Mouse (Mus musculus) cerebellum, adult 2 months (tissue): Measurements from ENCODE around the gene Tprg. TPM values are rescaled to one million over a fixed set of nuclear protein-coding genes. Genes with fewer than 3 reads are reported as not detected.

Source experiments
- DNase-seq, 2 experiments: peaks; one replicate each; pipeline ENCODE4 v3.0.0; 2021
- H3K27ac ChIP-seq: fragments of 200-500 bp; 2 replicates; pipeline ENCODE4 v1.5.1; 2012; ENCODE audit warnings: low read length, control low read depth, inconsistent platforms; ENCODE audit not compliant: insufficient read depth
- H3K27me3 ChIP-seq: fragments of 200-500 bp; 2 replicates; pipeline ENCODE4 v1.6.1; 2012; ENCODE audit warnings: inconsistent platforms, mild to moderate bottlenecking, low read length, moderate library complexity; ENCODE audit not compliant: control insufficient read depth, insufficient read depth
- H3K4me1 ChIP-seq: fragments of 200-500 bp; 2 replicates; pipeline ENCODE4 v1.6.1; 2011; ENCODE audit warnings: low read length; ENCODE audit not compliant: control insufficient read depth, insufficient read depth
- H3K4me3 ChIP-seq: fragments of 200-500 bp; replicated peaks from 2 replicates; pipeline ENCODE3; 2011; ENCODE audit warnings: mild to moderate bottlenecking, low read depth, low read length, control low read depth; ENCODE audit not compliant: insufficient read depth
- CTCF ChIP-seq: fragments of 200-500 bp; IDR thresholded peaks from 2 replicates; pipeline ENCODE4 v1.5.1; 2011; ENCODE audit warnings: low read depth, mild to moderate bottlenecking, control low read depth, low read length, moderate library complexity, borderline replicate concordance; ENCODE audit not compliant: insufficient read depth
- POLR2A ChIP-seq: fragments of 200-500 bp; IDR thresholded peaks from 2 replicates; pipeline ENCODE4 v1.6.1; 2011; ENCODE audit warnings: low read length, control low read depth, borderline replicate concordance; ENCODE audit not compliant: insufficient read depth
- WGBS: fragments of 180-500 bp; shearing (Covaris S2); methylation state at CpG from one replicate; pipeline ENCODE4 v1.1.7; 2018; 5-methylcytosine and 5-hydroxymethylcytosine counted together
- polyA plus RNA-seq: library from polyadenylated mRNA; depleted of rRNA; stranded (reverse); fragments of >200 nt; gene quantifications from 2 replicates; pipeline ENCODE4 v1.2.3, GENCODE M21; 2012

The Tprg gene
- polyA plus RNA-seq, 1 experiment: 0.15 TPM

DNA sequence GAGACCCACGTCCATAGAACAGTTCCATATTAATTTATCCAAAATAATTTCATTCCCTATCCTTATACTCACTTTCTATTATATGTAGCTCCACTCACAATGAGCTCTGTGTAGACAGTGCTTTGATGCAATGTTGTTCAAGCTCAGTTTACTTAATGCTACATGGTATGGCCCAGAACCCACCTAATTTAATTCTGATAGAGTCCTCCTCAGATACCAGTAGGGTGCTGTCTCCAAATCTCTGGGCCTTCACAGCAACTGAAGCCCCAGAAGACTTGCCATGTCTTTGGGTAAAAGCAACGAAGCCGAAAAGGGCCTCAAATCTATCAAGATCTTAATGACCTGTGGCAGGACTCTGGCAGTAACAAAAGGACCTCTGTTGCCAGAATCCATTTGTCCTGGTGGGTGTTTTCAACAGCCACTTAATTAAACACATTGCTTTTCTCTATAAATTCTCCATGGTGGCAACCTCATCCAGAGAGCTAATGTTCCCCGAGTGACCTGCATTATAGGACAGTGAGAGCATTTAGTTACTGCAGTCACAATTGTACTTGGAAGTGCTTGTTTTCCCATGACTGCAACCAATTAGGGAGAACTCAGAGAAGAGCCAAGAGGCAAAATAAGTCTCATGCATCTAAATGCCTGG is 48.6 kb downstream of the Tprg start:
- H3K4me1 ChIP-seq: no peaks in the 10 kb centered on the region
- H3K27ac ChIP-seq: no peak overlapping the region
- TF ChIP-seq POLR2A (no peak), CTCF (no peak)
- no peaks in the 10 kb centered on the region for H3K27me3 ChIP-seq
- H3K4me3 ChIP-seq: no peak overlapping the region
- no peak for DNase-seq
- 44% methylated on average over 4 of the region's 4 CpGs for WGBS

DNA sequence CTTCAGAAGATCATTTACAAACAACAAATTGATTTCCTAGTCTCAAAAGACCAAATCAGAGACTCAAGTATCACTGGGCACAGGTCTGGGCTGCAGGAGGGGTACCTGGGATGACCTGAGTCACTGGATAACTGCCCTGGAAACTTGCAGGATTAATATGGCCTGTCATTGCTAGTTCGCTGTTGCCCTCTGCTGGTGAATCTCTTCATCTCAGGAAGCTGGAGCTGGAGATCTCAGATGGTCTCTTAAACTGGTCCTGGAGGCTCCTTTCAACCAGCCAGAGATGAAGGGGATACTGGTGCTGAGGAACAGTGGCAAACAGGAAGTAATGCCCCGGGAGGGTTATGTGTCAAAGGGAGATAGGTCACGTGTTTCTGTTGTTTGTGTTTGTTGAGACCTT is 63.0 kb downstream of the Tprg start:
- Histone ChIP-seq H3K4me1 (no peaks in the 10 kb centered on the region), H3K4me3 (no peak overlapping the region), H3K27ac (no peak overlapping the region), H3K27me3 (no peaks in the 10 kb centered on the region)
- peak; percentile 66 for TF ChIP-seq CTCF
- TF ChIP-seq POLR2A: no peak
- 16% methylated on average over 3 of the region's 3 CpGs for WGBS
- DNase-seq: peak; percentile 33 to 44

DNA sequence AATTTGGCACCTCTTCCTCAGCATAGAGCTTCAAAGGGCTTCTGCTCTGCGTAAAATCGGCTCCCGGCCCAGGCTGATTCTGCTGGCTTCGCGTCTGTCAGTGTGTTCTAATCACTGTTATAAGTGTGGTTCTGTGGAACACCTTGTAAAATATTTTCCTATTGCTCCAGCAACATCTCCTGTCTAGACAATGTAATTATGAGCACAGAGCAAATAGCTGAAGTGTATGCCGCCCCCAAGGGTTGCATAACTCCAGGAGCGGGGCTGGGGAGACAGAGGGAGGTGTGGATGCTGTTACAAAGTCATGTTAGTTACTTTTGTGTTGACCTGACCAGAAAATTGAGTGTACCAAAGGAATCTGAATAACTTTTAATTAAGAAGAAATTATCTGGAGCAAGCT is 81.2 kb downstream of the Tprg start:
- H3K27ac ChIP-seq: no peak overlapping the region
- no peak for TF ChIP-seq POLR2A
- no peak for TF ChIP-seq CTCF
- no peaks in the 10 kb centered on the region for H3K27me3 ChIP-seq
- DNase-seq: no peak
- H3K4me3 ChIP-seq: no peak overlapping the region
- H3K4me1 ChIP-seq: no peaks in the 10 kb centered on the region
- 74% methylated on average over 7 of the region's 7 CpGs for WGBS

GRCm38 (mm10) chr16:25369984-25370412 is 83.4 kb downstream of the Tprg start:
- no peak for DNase-seq
- 80% methylated on average over 5 of the region's 5 CpGs for WGBS

GRCm38 (mm10) chr16:25374121-25374520 is 87.5 kb downstream of the Tprg start:
- TF ChIP-seq CTCF: no peak
- no peak for TF ChIP-seq POLR2A
- H3K27me3 ChIP-seq: no peaks in the 10 kb centered on the region; the same call in 1 of the 2 replicates
- H3K27ac ChIP-seq: no peak overlapping the region
- no peaks in the 10 kb centered on the region for H3K4me1 ChIP-seq
- WGBS: 50% methylated on average over 4 of the region's 4 CpGs
- no peak overlapping the region for H3K4me3 ChIP-seq
- DNase-seq: no peak

More at GRCm38 (mm10) chr16:25369984-25370412, 83.4 kb downstream of the Tprg start:
- Histone ChIP-seq H3K4me3 (no peak overlapping the region), H3K4me1 (no peaks in the 10 kb centered on the region), H3K27me3 (no peaks in the 10 kb centered on the region; the same call in 1 of the 2 replicates), H3K27ac (no peak overlapping the region)
- TF ChIP-seq CTCF: no peak
- no peak for TF ChIP-seq POLR2A

DNA sequence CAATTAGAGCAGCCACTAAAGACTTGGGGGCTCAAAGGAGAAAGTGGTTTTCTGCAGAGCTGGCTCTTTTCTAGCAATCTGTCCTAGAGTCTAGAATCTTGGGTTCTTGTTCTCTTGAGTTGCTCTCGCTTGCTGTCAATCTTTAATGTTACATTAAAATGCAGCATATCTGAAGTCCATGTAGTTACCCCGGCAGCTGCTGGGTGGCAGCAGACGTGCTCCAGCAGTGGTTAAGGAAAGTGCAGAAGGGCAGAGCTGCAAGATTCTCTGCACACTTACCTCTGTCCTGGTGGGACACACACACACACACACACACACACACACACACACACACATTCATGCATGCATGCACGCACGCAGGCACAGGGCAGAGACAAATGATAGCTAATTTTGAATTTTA is 88.2 kb downstream of the Tprg start:
- Histone ChIP-seq H3K4me3 (no peak overlapping the region), H3K4me1 (no peaks in the 10 kb centered on the region), H3K27me3 (no peaks in the 10 kb centered on the region; the same call in 1 of the 2 replicates), H3K27ac (no peak overlapping the region)
- no peak for TF ChIP-seq CTCF
- DNase-seq: no peak
- 57% methylated on average over 5 of the region's 5 CpGs for WGBS

DNA sequence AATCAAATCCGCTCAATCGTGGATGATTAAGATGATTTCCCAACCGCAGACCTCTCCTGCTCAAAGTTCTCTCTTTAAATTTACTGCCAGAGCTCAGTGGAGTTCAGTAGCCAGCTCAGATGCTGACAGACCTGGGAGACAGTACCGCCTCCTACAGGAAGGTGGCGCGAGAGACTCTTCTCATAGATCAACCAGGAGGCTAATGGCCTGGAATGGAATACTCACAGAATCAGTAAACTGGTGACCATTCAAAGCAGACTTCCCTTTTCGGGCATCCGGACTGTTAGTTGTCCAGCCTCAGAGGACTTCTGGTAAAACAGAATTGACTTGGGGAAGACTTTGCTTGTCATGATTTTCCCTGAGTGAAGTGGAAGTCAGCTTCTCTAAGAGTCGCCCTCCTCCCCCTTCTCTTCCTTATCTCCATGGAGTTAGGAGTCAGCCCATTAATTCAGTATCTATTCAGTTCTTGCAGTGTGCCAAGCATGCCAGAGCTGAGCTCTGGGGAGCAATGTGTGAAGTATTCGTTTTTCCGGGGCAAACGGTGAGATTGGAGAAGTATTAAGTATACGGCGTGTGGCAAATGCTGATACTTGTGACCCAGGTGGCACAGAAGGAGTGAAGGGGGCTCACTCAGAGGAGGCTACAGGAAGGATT is 90.2 kb downstream of the Tprg start:
- Histone ChIP-seq H3K4me1 (no peaks in the 10 kb centered on the region), H3K27me3 (no peaks in the 10 kb centered on the region; the same call in 1 of the 2 replicates), H3K4me3 (no peak overlapping the region), H3K27ac (no peak overlapping the region)
- DNase-seq: peak; percentile 23 to 32
- TF ChIP-seq POLR2A (no peak), CTCF (peak; percentile 46; the same call in 1 of the 2 replicates)
- WGBS: 26% methylated on average over 14 of the region's 14 CpGs

DNA sequence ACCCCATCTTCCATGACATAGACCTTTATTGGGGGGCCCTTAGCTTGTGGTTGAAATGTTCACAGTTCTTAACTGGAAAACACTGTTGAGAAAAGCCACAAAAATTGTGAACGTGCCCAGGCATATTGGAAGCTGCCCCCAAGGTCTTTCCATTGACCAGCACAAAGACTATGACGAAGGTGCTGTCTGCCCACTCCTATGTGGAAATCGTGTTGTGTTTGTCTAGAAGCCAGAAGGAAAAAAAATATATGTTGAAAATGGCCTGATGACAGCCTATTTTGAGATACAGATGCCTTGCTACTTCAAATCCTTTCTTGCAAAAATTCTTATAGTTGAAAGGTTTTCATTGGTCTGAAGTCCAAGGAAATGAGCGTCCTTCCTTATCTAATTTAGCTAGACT is 91.1 kb downstream of the Tprg start:
- no peak for DNase-seq
- Histone ChIP-seq H3K4me1 (no peaks in the 10 kb centered on the region), H3K27me3 (no peaks in the 10 kb centered on the region; the same call in 1 of the 2 replicates), H3K27ac (no peak overlapping the region), H3K4me3 (no peak overlapping the region)
- no peak for TF ChIP-seq POLR2A
- TF ChIP-seq CTCF: no peak
- WGBS: 92% methylated on average over 4 of the region's 4 CpGs
